Mouse (Mus musculus) mammary gland, adult 2 months (tissue): ENCODE results near the gene Gm10666. TPM values are rescaled to one million over a fixed set of nuclear protein-coding genes. Genes with fewer than 3 reads are reported as not detected.

Source experiments
- polyA plus RNA-seq: library from polyadenylated mRNA; depleted of rRNA; stranded (reverse); fragments of >200 nt; gene quantifications from 2 replicates; pipeline ENCODE4 v1.2.3, GENCODE M21; 2012; ENCODE audit warnings: low replicate concordance; rRNA removed

Gene Gm10666
- polyA plus RNA-seq: not detected in 2 replicates

GRCm38 (mm10) chr7:22134641-22135040, at the start of gene Gm10666:
Gm10666 (minus strand) TSS chr7:22134741.

GRCm38 (mm10) chr7:22163935-22164334, 29.4 kb upstream of the Gm10666 start, which contains the start of gene Vmn1r142:
Vmn1r142 (minus strand) TSS chr7:22164035.

GRCm38 (mm10) chr7:22118145-22118544, 16.4 kb downstream of the Gm10666 start, which contains the start of gene Gm16451:
Gm16451 (minus strand) TSS chr7:22118245.

Other genes with a start within 250 kb of the Gm10666 start
- gene Gm5891, start 213.4 kb downstream of the Gm10666 start, polyA plus RNA-seq: not detected in 2 replicates
- not detected in 2 replicates for gene Vmn1r137, start 140.2 kb downstream of the Gm10666 start, polyA plus RNA-seq
- not detected in 2 replicates for gene Vmn1r138, start 105.8 kb downstream of the Gm10666 start, polyA plus RNA-seq
- not detected in 2 replicates for gene Gm6176, start 78.4 kb downstream of the Gm10666 start, polyA plus RNA-seq
- not detected in 2 replicates for gene Vmn1r139, start 65.7 kb downstream of the Gm10666 start, polyA plus RNA-seq
- not detected in 2 replicates for gene Gm16451, start 16.5 kb downstream of the Gm10666 start, polyA plus RNA-seq
- not detected in 2 replicates for gene Vmn1r142, start 29.3 kb upstream of the Gm10666 start, polyA plus RNA-seq
- not detected in 2 replicates for gene Vmn1r143, start 54.6 kb upstream of the Gm10666 start, polyA plus RNA-seq
- not detected in 2 replicates for gene Gm8653, start 66.5 kb upstream of the Gm10666 start, polyA plus RNA-seq
- not detected in 2 replicates for gene Gm8453, start 94.7 kb upstream of the Gm10666 start, polyA plus RNA-seq
- not detected in 2 replicates for gene Gm4187, start 195.0 kb upstream of the Gm10666 start, polyA plus RNA-seq
- not detected in 2 replicates for gene Gm8660, start 236.3 kb upstream of the Gm10666 start, polyA plus RNA-seq